Mouse (Mus musculus) heart, embryonic 16.5 days (tissue): ENCODE results near the gene Pak6. TPM values are rescaled to one million over a fixed set of nuclear protein-coding genes. Genes with fewer than 3 reads are reported as not detected.
A peak's percentile ranks its signal among the peaks of the same experiment; 100 is the strongest.

Source experiments
- ATAC-seq: fragments of 200-750 bp; cut with Nextera tagmentation; replicated peaks from 2 replicates; pipeline ENCODE4 v1.8.0; 2017; ENCODE audit warnings: moderate number of reproducible peaks; ENCODE audit not compliant: insufficient read depth, low FRiP score; ENCODE audit errors: extremely low read depth
- H3K27ac ChIP-seq: fragments of 300-500 bp; sonication (generic); 2 replicates; pipeline ENCODE4 v1.5.1; 2014; ENCODE audit warnings: mild to moderate bottlenecking, low read length, control low read depth, moderate library complexity
- H3K27me3 ChIP-seq: fragments of 300-500 bp; sonication (generic); 2 replicates; pipeline ENCODE4 v1.6.1; 2014; ENCODE audit warnings: low read length, mixed read lengths; ENCODE audit not compliant: control insufficient read depth, insufficient read depth
- H3K36me3 ChIP-seq: fragments of 300-500 bp; sonication (generic); 2 replicates; pipeline ENCODE4 v1.6.1; 2014; ENCODE audit not compliant: control insufficient read depth, insufficient read depth
- H3K4me1 ChIP-seq: fragments of 300-500 bp; sonication (generic); 2 replicates; pipeline ENCODE4 v1.6.1; 2014; ENCODE audit warnings: low read length, mixed read lengths; ENCODE audit not compliant: control insufficient read depth, insufficient read depth
- H3K4me2 ChIP-seq: fragments of 300-500 bp; sonication (generic); 2 replicates; pipeline ENCODE4 v1.6.1; 2014; ENCODE audit warnings: low read depth, mild to moderate bottlenecking, control low read depth, low read length
- H3K4me3 ChIP-seq: fragments of 300-500 bp; sonication (generic); 2 replicates; pipeline ENCODE4 v1.5.1; 2014; ENCODE audit warnings: mild to moderate bottlenecking, control low read depth, low read length
- H3K9ac ChIP-seq: fragments of 300-500 bp; sonication (generic); 2 replicates; pipeline ENCODE4 v1.6.1; 2014; ENCODE audit warnings: low read length, control low read depth
- H3K9me3 ChIP-seq: fragments of 300-500 bp; sonication (generic); replicated peaks from 2 replicates; pipeline ENCODE4 v1.6.1; 2016; ENCODE audit warnings: low read length; ENCODE audit not compliant: control insufficient read depth
- WGBS: fragments of 180-500 bp; shearing (Covaris S2); extraction: QIAGEN DNeasy Blood & Tissue Kit; methylation state at CpG from one replicate; pipeline ENCODE4 v1.1.7; 2014; 5-methylcytosine and 5-hydroxymethylcytosine counted together
- polyA plus RNA-seq: library from polyadenylated mRNA; unstranded; fragments of >200 nt; fragmentation: Nextera tagmentation; extraction: Ambion mirVana; gene quantifications from 2 replicates; pipeline ENCODE4 v1.2.1, GENCODE M21; 2015

Gene Pak6
- polyA plus RNA-seq, 1 experiment from 2014 or later, result 9.8 TPM

- Histone ChIP-seq H3K4me1 (peaks cover 19% of the 10 kb centered on the region), H3K9me3 (no peaks in the 10 kb centered on the region), H3K36me3 (no peaks in the 10 kb centered on the region), H3K4me2 (no peak overlapping the region), H3K9ac (no peak overlapping the region), H3K27me3 (no peaks in the 10 kb centered on the region; the same call in 1 of the 2 replicates), H3K4me3 (no peak overlapping the region), H3K27ac (no peak overlapping the region)
- 69% methylated on average over 4 of the region's 4 CpGs for WGBS
- no peak for ATAC-seq
Observed at GRCm38 (mm10) chr2:118685088-118685487, 22.0 kb downstream of the Pak6 start.

GRCm38 (mm10) chr2:118686693-118687092, 23.6 kb downstream of the Pak6 start:
- peaks cover 19% of the 10 kb centered on the region for H3K4me1 ChIP-seq
- no peak overlapping the region for H3K9ac ChIP-seq
- 38% methylated on average over 8 of the region's 8 CpGs for WGBS
- no peaks in the 10 kb centered on the region; the same call in 1 of the 2 replicates for H3K27me3 ChIP-seq
- no peaks in the 10 kb centered on the region for H3K9me3 ChIP-seq
- no peak overlapping the region for H3K27ac ChIP-seq
- H3K4me3 ChIP-seq, result no peak overlapping the region
- no peaks in the 10 kb centered on the region for H3K36me3 ChIP-seq
- ATAC-seq, result no peak
- no peak overlapping the region for H3K4me2 ChIP-seq

- no peaks in the 10 kb centered on the region for H3K9me3 ChIP-seq
- ATAC-seq, result no peak
- H3K36me3 ChIP-seq, result no peaks in the 10 kb centered on the region
- no peak overlapping the region for H3K4me2 ChIP-seq
- no peak overlapping the region for H3K27ac ChIP-seq
- 88% methylated on average over 3 of the region's 3 CpGs for WGBS
- no peak overlapping the region for H3K4me3 ChIP-seq
- H3K9ac ChIP-seq, result no peak overlapping the region
- no peaks in the 10 kb centered on the region; the same call in 1 of the 2 replicates for H3K27me3 ChIP-seq
- peaks cover 12% of the 10 kb centered on the region for H3K4me1 ChIP-seq
Observed at GRCm38 (mm10) chr2:118687791-118688190, 24.7 kb downstream of the Pak6 start.

- Histone ChIP-seq H3K27me3 (no peaks in the 10 kb centered on the region; the same call in 1 of the 2 replicates), H3K9ac (no peak overlapping the region)
Observed at GRCm38 (mm10) chr2:118689875-118690274, 26.8 kb downstream of the Pak6 start.

GRCm38 (mm10) chr2:118693370-118693966, 30.4 kb downstream of the Pak6 start:
- 78% methylated on average over 19 of the region's 19 CpGs for WGBS
- Histone ChIP-seq H3K36me3 (no peaks in the 10 kb centered on the region), H3K27me3 (0 out of 2 replicates have a peak, but pooled peaks cover 2% of the 10 kb centered on the region)

More at GRCm38 (mm10) chr2:118689875-118690274, 26.8 kb downstream of the Pak6 start:
- Histone ChIP-seq H3K27ac (no peak overlapping the region), H3K4me3 (no peak overlapping the region), H3K9me3 (no peaks in the 10 kb centered on the region), H3K4me2 (no peak overlapping the region), H3K36me3 (no peaks in the 10 kb centered on the region), H3K4me1 (peaks cover 7% of the 10 kb centered on the region)
- WGBS, result 71% methylated on average over 10 of the region's 10 CpGs
- no peak for ATAC-seq

GRCm38 (mm10) chr2:118695677-118696232, 32.7 kb downstream of the Pak6 start:
- 0 out of 2 replicates have a peak, but pooled peaks cover 2% of the 10 kb centered on the region for H3K27me3 ChIP-seq
- H3K4me1 ChIP-seq, result peaks cover 34% of the 10 kb centered on the region
- H3K9me3 ChIP-seq, result no peaks in the 10 kb centered on the region
- H3K27ac ChIP-seq, result no peak overlapping the region
- WGBS, result 25% methylated on average over 11 of the region's 11 CpGs
- H3K36me3 ChIP-seq, result no peaks in the 10 kb centered on the region
- H3K4me2 ChIP-seq, result no peak overlapping the region
- no peak overlapping the region for H3K4me3 ChIP-seq
- ATAC-seq, result no peak
- H3K9ac ChIP-seq, result no peak overlapping the region

More at GRCm38 (mm10) chr2:118693370-118693966, 30.4 kb downstream of the Pak6 start:
- no peaks in the 10 kb centered on the region for H3K9me3 ChIP-seq
- no peak overlapping the region for H3K4me3 ChIP-seq
- H3K27ac ChIP-seq, result no peak overlapping the region
- H3K4me2 ChIP-seq, result no peak overlapping the region
- no peak for ATAC-seq
- peaks cover 24% of the 10 kb centered on the region for H3K4me1 ChIP-seq
- no peak overlapping the region for H3K9ac ChIP-seq

- ATAC-seq, result no peak
- peaks cover 9% of the 10 kb centered on the region for H3K27me3 ChIP-seq
Observed at GRCm38 (mm10) chr2:118696451-118697308, 33.6 kb downstream of the Pak6 start.

GRCm38 (mm10) chr2:118697311-118697877, 34.3 kb downstream of the Pak6 start:
- Histone ChIP-seq H3K9ac (0 out of 2 replicates have a peak overlapping the region, but pooled peaks have one; percentile 30), H3K4me2 (no peak overlapping the region), H3K9me3 (no peaks in the 10 kb centered on the region), H3K36me3 (no peaks in the 10 kb centered on the region), H3K4me1 (peaks cover 46% of the 10 kb centered on the region), H3K4me3 (no peak overlapping the region), H3K27me3 (peaks cover 16% of the 10 kb centered on the region), H3K27ac (peak overlapping the region; percentile 37)
- no peak for ATAC-seq
- 25% methylated on average over 5 of the region's 5 CpGs for WGBS

More at GRCm38 (mm10) chr2:118696451-118697308, 33.6 kb downstream of the Pak6 start:
- H3K9me3 ChIP-seq, result no peaks in the 10 kb centered on the region
- H3K36me3 ChIP-seq, result no peaks in the 10 kb centered on the region
- H3K9ac ChIP-seq, result 0 out of 2 replicates have a peak overlapping the region, but pooled peaks have one; percentile 11
- peak overlapping the region; percentile 37 for H3K27ac ChIP-seq
- WGBS, result 36% methylated on average over 21 of the region's 21 CpGs
- H3K4me2 ChIP-seq, result peak overlapping the region; percentile 8; the same call in 1 of the 2 replicates
- no peak overlapping the region for H3K4me3 ChIP-seq
- peaks cover 39% of the 10 kb centered on the region for H3K4me1 ChIP-seq
